Mouse (Mus musculus) ES-E14 (cell line): ENCODE measurements around the gene Col20a1.
A peak's percentile ranks its signal among the peaks of the same experiment; 100 is the strongest.

Experiments
- CHD2 ChIP-seq: IDR thresholded peaks from 2 replicates; pipeline ENCODE4 v1.6.1; 2014; ENCODE audit warnings: mild to moderate bottlenecking, low read depth, low read length, inconsistent platforms
- HCFC1 ChIP-seq: IDR thresholded peaks from 2 replicates; pipeline ENCODE4 v1.6.1; 2012; ENCODE audit warnings: low read length, inconsistent platforms, borderline replicate concordance; ENCODE audit not compliant: insufficient read depth
- MAFK ChIP-seq: IDR thresholded peaks from 2 replicates; pipeline ENCODE4 v1.6.1; 2014; ENCODE audit warnings: mild to moderate bottlenecking, low read depth, low read length, inconsistent platforms; ENCODE audit not compliant: insufficient read depth
- ZNF384 ChIP-seq: IDR thresholded peaks from 2 replicates; pipeline ENCODE4 v1.6.1; 2012; ENCODE audit warnings: low read depth, low read length, inconsistent platforms

- TF ChIP-seq CHD2 (no peak), MAFK (no peak), HCFC1 (0 out of 2 replicates have a peak, but pooled peaks have one; percentile 35), ZNF384 (no peak)
Observed at GRCm38 (mm10) chr2:180967010-180967763, 19.1 kb upstream of the Col20a1 start, which contains the start of gene Arfgap1.
